In genomic region chr10:63059862-63060261, GRCm38 (mm10) we compare ENCODE assay signal across 20 mouse cellular contexts. TPM values are rescaled to one million over a fixed set of nuclear protein-coding genes. Genes with fewer than 3 reads are reported as not detected.
A peak's percentile ranks its signal among the peaks of the same experiment; 100 is the strongest.
DNase-seq lines count a peak whose midpoint lies in the region; ATAC-seq and TF ChIP-seq lines count a peak whose summit lies in the region.
"Had no signal": no experiment of that assay in that cellular context is flagged by ENCODE, and none has a peak within 500 bp of the region (broad histone marks: within the 10 kb centered on the region; RNA-seq: fewer than 3 reads in every experiment).

TSS of gene Pbld1 (plus strand) at chr10:63060162.

- H3K4me1 ChIP-seq in kidney, embryonic 15.5 days, result peaks cover 17% of the 10 kb centered on the region
- no peaks in the 10 kb centered on the region for H3K4me1 ChIP-seq in kidney, embryonic 14.5 days (ENCODE audit: control insufficient read depth, insufficient read depth, low read length)
- peaks cover 30% of the 10 kb centered on the region; the same call in 1 of the 2 replicates for H3K4me1 ChIP-seq in small intestine, adult 2 months (ENCODE audit: control insufficient read depth, insufficient read depth, insufficient read length, low read length)
- no peaks in the 10 kb centered on the region for H3K4me1 ChIP-seq in midbrain, embryonic 16.5 days (ENCODE audit: control insufficient read depth, insufficient read depth, low read length)
- H3K4me1 ChIP-seq: embryonic facial prominence, embryonic 12.5 days; forebrain, embryonic 13.5 days; hindbrain, embryonic 12.5 days; liver, embryonic 13.5 days had no signal

- H3K27me3 ChIP-seq in kidney, embryonic 15.5 days, result no peaks in the 10 kb centered on the region
- no peaks in the 10 kb centered on the region for H3K27me3 ChIP-seq in kidney, embryonic 14.5 days (ENCODE audit: control insufficient read depth, insufficient read depth, low read length)
- no peaks in the 10 kb centered on the region for H3K27me3 ChIP-seq in small intestine, adult 2 months (ENCODE audit: control insufficient read depth, insufficient read depth, low read length)
- no peaks in the 10 kb centered on the region for H3K27me3 ChIP-seq in midbrain, embryonic 16.5 days (ENCODE audit: control insufficient read depth, insufficient read depth, low read depth, low read length)
- H3K27me3 ChIP-seq: embryonic facial prominence, embryonic 12.5 days; forebrain, embryonic 13.5 days; hindbrain, embryonic 12.5 days; liver, embryonic 13.5 days had no signal

- no peak for TF ChIP-seq CTCF in small intestine, adult 2 months (IDR thresholded peaks at IDR 0.05; ENCODE audit: extremely low read depth, insufficient read length, insufficient replicate concordance, low read depth, low read length)

- no peaks in the 10 kb centered on the region for H3K36me3 ChIP-seq in kidney, embryonic 15.5 days
- no peaks in the 10 kb centered on the region for H3K36me3 ChIP-seq in kidney, embryonic 14.5 days (ENCODE audit: control insufficient read depth, insufficient read depth, low read length)
- 0 out of 2 replicates have a peak, but pooled peaks cover 3% of the 10 kb centered on the region for H3K36me3 ChIP-seq in small intestine, adult 2 months (ENCODE audit: control insufficient read depth, insufficient read depth, low read length)
- H3K36me3 ChIP-seq in midbrain, embryonic 16.5 days (ENCODE audit: control insufficient read depth, insufficient read depth, low read length), result no peaks in the 10 kb centered on the region
- H3K36me3 ChIP-seq: embryonic facial prominence, embryonic 12.5 days; heart, embryonic 13.5 days; hindbrain, embryonic 12.5 days; limb, embryonic 10.5 days; liver, embryonic 13.5 days had no signal

- TF ChIP-seq POLR2A in small intestine, adult 2 months (IDR thresholded peaks at IDR 0.05; ENCODE audit: low read depth, low read length), result no peak

- WGBS in kidney, embryonic 15.5 days, result 73% methylated on average over 2 of the region's 2 CpGs
- 84% methylated on average over 2 of the region's 2 CpGs for WGBS in kidney, embryonic 14.5 days
- WGBS in small intestine, adult 2 months, result 61% methylated on average over 2 of the region's 2 CpGs
- WGBS in midbrain, embryonic 16.5 days, result 91% methylated on average over 2 of the region's 2 CpGs

- 0 out of 2 replicates have a peak within 1 kb of the TSS, but pooled peaks have one; percentile 32 for H3K27ac ChIP-seq in kidney, embryonic 15.5 days
- no peak within 1 kb of the TSS for H3K27ac ChIP-seq in kidney, embryonic 14.5 days (ENCODE audit: low read depth, low read length)
- H3K27ac ChIP-seq in small intestine, adult 2 months (ENCODE audit: insufficient read depth, low read depth, low read length), result peak within 1 kb of the TSS; percentile 87
- H3K27ac ChIP-seq in midbrain, embryonic 16.5 days (ENCODE audit: low read length), result no peak within 1 kb of the TSS
- H3K27ac ChIP-seq: embryonic facial prominence, embryonic 12.5 days; forebrain, embryonic 13.5 days; heart, embryonic 13.5 days; hindbrain, embryonic 12.5 days; limb, embryonic 10.5 days had no signal

- no peaks in the 10 kb centered on the region for H3K9me3 ChIP-seq in kidney, embryonic 15.5 days (replicated peaks)
- H3K9me3 ChIP-seq in kidney, embryonic 14.5 days (ENCODE audit: control insufficient read depth, low read length), result no peaks in the 10 kb centered on the region
- H3K9me3 ChIP-seq in midbrain, embryonic 16.5 days (replicated peaks; ENCODE audit: control insufficient read depth, low read length, poor library complexity, severe bottlenecking), result no peaks in the 10 kb centered on the region
- H3K9me3 ChIP-seq: embryonic facial prominence, embryonic 12.5 days; forebrain, embryonic 13.5 days; heart, embryonic 13.5 days; hindbrain, embryonic 12.5 days; limb, embryonic 10.5 days; liver, embryonic 13.5 days had no signal

- no peak for DNase-seq in adrenal gland, postnatal 14 days
- no peak for DNase-seq in adrenal gland, adult 8-10 months
- DNase-seq in NIH3T3 (ENCODE audit: low read depth), result peak; percentile 37
- DNase-seq in gastrocnemius, postnatal 4 days (ENCODE audit: low spot score in 2 of 2), result no peak
- DNase-seq: cerebellum, adult 2 months; cerebellum, postnatal 25 days; liver, embryonic 13.5 days; midbrain, embryonic 14.5 days; right cerebral cortex, postnatal 4 days had no signal

- H3K9ac ChIP-seq in kidney, embryonic 15.5 days, result no peak within 1 kb of the TSS
- H3K9ac ChIP-seq in kidney, embryonic 14.5 days (ENCODE audit: low read depth, low read length), result no peak within 1 kb of the TSS
- H3K9ac ChIP-seq in midbrain, embryonic 16.5 days (ENCODE audit: low read depth, low read length), result no peak within 1 kb of the TSS
- H3K9ac ChIP-seq: embryonic facial prominence, embryonic 12.5 days; forebrain, embryonic 13.5 days; heart, embryonic 13.5 days; hindbrain, embryonic 12.5 days; liver, embryonic 13.5 days had no signal

- H3K4me2 ChIP-seq in kidney, embryonic 15.5 days, result no peak within 1 kb of the TSS
- no peak within 1 kb of the TSS for H3K4me2 ChIP-seq in kidney, embryonic 14.5 days (replicated peaks; ENCODE audit: low read depth, low read length)
- no peak within 1 kb of the TSS for H3K4me2 ChIP-seq in midbrain, embryonic 16.5 days (ENCODE audit: low read length)
- H3K4me2 ChIP-seq: embryonic facial prominence, embryonic 12.5 days; forebrain, embryonic 13.5 days; heart, embryonic 13.5 days; hindbrain, embryonic 12.5 days had no signal

- no peak for ATAC-seq in kidney, embryonic 15.5 days (replicated peaks; ENCODE audit: low FRiP score)
- ATAC-seq in kidney, embryonic 14.5 days (ENCODE audit: low FRiP score, low TSS enrichment), result no peak
- ATAC-seq in midbrain, embryonic 16.5 days, result no peak
- ATAC-seq: CD4-positive, CD25-positive, alpha-beta regulatory T cell, adult 4 months; forebrain, embryonic 13.5 days had no signal

- H3K4me3 ChIP-seq in kidney, embryonic 15.5 days (replicated peaks), result no peak within 1 kb of the TSS
- H3K4me3 ChIP-seq in kidney, embryonic 14.5 days (ENCODE audit: low read length), result no peak within 1 kb of the TSS
- 0 out of 2 replicates have a peak within 1 kb of the TSS, but pooled peaks have one; percentile 14 for H3K4me3 ChIP-seq in small intestine, adult 2 months (ENCODE audit: low read depth, low read length)
- H3K4me3 ChIP-seq in midbrain, embryonic 16.5 days (ENCODE audit: low read depth, low read length), result no peak within 1 kb of the TSS
- H3K4me3 ChIP-seq: embryonic facial prominence, embryonic 12.5 days; forebrain, embryonic 13.5 days; heart, embryonic 13.5 days; hindbrain, embryonic 12.5 days; limb, embryonic 10.5 days; liver, embryonic 13.5 days had no signal

RNA-seq across cellular contexts. Expression of gene Pbld1, which starts in this region (rescaled TPM):
- 14.4 and 18.0 TPM in 2 replicates for total RNA-seq in adrenal gland, postnatal 14 days (2021)
- total RNA-seq in adrenal gland, adult 8-10 months (2022), result 1 to 10 TPM in 3 of 4 experiments, under 1 TPM in 1; 0.78 to 3.3 (median 1.6) TPM
- 6.8 and 6.9 TPM in 2 replicates for polyA plus RNA-seq in kidney, embryonic 15.5 days (2015; fragmentation: Nextera tagmentation; extraction: Ambion mirVana)
- 4.8 and 5.1 TPM in 2 replicates for polyA plus RNA-seq in kidney, embryonic 14.5 days (2014; fragmentation: Nextera tagmentation; extraction: Ambion mirVana)
- 4.7 and 6.7 TPM in 2 replicates for polyA plus RNA-seq in small intestine, adult 2 months (2012; rRNA removed)
- 0.50 TPM in 2 replicates for polyA plus RNA-seq in midbrain, embryonic 16.5 days (2015; fragmentation: Nextera tagmentation; extraction: Ambion mirVana)
- under 1 TPM; 0.54 to 0.69 TPM for total RNA-seq in gastrocnemius, postnatal 4 days (2021)
- total RNA-seq: granulocyte monocyte progenitor cell, adult 5-6 weeks had no signal

Comparison
In these comparisons a context has a peak if more than half of its experiments do, and no peak if none do; other contexts are left out.
1. H3K27ac ChIP-seq: peak in kidney, embryonic 15.5 days (single experiment) and small intestine, adult 2 months (single experiment); none in kidney, embryonic 14.5 days (single experiment) and midbrain, embryonic 16.5 days (single experiment).